Mouse (Mus musculus) layer of hippocampus, postnatal 36 days (tissue): ENCODE measurements around the gene Rora. TPM values are rescaled to one million over a fixed set of nuclear protein-coding genes. Genes with fewer than 3 reads are reported as not detected.
A peak's percentile ranks its signal among the peaks of the same experiment; 100 is the strongest.

Source experiments
- DNase-seq, 2 experiments: peaks; one replicate each; pipeline ENCODE4 v3.0.0; 2022
- total RNA-seq, 2 experiments: library from RNA; stranded (reverse); gene quantifications; 2 replicates each; pipeline ENCODE4 v1.2.3; 2021

Gene Rora
- total RNA-seq, 2 experiments from 2014 or later, result 30.2 to 35.3 TPM

GRCm38 (mm10) chr9:69364117-69364516 lies 710.5 kb downstream of the Rora start:
- DNase-seq, result no peak

GRCm38 (mm10) chr9:69367055-69367454 lies 713.5 kb downstream of the Rora start:
- DNase-seq, result no peak

DNA sequence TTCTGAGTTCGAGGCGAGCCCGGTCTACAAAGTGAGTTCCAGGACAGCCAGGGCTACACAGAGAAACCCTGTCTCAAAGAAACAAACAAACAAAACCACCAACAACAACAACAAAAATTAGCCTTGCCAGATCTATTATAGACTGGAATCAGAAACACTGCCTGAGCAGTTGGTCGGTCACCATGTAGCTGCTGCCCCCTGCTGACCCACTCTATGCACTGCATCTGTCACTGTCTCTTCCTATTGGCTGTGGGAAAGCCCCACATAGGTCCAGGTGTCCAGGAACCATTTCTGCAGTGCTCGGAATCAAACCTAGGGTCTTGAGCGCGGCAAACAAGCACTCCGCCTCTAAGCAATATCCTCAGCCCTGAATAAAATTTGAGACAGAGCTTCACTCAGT lies 714.5 kb downstream of the Rora start:
- DNase-seq, result peak; percentile 46 to 60

DNA sequence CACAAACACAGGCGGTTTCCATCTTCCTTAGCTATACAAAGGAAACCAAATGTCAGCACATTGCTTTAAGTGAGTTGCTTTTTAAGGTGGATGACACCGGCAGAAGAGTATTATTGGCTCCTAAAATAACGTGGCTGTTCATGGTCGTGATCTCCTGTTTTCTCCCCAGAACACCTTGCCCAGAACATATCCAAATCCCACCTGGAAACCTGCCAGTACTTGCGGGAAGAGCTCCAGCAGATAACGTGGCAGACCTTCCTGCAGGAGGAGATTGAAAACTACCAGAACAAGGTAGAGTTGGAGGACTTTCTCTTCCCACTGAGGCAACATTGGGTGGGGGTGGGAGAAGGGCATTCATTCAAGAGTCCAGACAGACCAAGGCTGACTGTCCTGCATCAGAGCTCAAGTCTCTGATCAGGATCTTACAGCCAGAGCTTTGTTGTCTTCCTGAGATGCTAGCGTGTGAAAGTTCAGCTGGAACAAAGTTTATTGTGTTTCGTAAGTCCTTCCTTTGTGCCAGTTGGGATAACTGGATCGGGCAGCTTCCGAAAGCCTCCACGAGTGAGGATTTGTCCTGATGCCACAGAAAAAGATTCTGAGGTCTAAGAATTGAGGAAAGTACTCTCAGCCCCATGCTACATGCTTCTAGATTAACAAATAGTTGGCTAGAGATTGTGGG lies 717.6 kb downstream of the Rora start:
- no peak for DNase-seq

DNA sequence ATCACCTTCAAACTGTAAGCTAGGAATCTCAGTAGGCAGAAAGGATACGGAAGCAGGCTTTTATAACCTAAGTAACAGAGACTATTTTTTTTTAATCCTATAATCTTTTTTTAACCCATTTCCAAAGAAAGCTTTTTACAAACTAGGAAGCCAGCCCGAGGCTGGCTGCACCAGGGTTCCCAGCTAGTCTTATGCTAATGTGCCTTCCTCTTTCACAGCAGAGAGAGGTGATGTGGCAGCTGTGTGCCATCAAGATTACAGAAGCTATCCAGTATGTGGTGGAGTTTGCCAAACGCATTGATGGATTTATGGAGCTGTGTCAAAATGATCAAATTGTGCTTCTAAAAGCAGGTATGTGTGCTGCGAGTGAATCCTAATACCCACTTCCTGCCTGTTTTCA lies 719.3 kb downstream of the Rora start:
- no peak for DNase-seq

DNA sequence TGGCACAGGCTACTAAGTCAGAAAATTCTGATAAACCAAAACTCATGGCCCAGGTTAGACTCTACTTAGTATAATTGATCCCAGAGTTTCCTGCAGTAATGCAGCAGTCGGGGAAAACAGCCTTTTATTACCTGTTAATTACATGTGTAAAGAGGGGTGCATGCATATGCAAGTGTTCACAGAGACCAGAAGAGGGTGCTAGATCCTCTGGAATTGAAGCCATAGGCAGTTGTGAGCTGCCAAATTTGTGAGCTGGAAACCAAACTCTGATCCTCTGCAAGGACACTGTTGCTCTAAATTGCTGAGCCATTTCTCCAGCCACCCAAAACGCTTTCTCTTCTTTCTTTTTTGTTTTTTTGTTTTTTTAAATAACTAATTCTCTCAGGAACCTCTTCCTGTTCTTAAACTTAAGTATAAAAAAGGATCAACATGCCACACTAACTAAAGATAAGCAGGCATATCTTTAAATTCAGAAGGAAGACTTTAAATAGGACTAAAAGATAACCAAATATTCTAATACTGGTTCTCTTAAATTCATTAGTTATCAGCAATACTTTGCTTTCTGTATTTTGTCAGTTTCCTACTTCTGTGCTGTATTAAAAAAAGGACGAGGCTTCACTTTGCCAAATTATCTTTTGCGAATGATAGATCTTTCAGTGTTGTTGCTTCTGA lies 723.5 kb downstream of the Rora start:
- DNase-seq, result no peak

DNA sequence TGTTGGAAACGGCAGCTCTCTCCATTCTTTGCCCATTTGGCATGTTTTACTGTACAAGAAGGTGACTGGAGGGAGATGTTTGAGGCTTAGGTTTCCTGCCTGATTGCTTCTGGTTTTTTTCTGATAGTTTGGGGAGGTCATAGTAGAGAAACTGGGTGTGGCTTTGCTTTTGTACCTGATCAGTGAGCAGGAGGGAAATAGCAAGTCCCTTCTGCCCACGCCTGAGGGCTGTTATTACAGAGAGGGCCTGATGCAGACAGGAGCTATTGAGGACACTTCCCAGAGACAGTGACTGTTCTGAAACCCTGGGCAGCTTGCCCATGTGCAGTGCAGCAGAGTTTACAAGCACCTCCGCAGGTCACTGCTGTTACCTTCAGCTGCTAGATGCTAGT lies 724.1 kb downstream of the Rora start:
- DNase-seq, result no peak

DNA sequence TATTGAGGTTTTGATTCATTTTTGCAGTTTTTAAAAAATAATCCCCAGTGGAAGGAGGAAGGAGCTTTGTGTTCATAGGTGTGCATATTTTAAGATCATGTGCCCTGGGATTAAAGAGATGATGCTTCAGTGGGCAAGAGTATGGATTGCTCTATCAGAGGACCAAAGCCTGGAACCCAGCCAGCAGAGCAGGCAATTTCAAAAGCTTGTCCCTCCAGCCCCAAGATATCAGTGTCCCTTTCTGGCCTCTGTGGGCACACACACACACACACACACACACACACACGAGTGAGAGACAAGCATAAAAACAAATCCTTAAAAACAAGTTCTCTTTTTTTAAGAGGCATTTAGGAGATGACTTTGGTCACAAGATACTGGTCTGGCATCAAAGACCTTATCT lies 727.0 kb downstream of the Rora start:
- DNase-seq, result no peak

DNA sequence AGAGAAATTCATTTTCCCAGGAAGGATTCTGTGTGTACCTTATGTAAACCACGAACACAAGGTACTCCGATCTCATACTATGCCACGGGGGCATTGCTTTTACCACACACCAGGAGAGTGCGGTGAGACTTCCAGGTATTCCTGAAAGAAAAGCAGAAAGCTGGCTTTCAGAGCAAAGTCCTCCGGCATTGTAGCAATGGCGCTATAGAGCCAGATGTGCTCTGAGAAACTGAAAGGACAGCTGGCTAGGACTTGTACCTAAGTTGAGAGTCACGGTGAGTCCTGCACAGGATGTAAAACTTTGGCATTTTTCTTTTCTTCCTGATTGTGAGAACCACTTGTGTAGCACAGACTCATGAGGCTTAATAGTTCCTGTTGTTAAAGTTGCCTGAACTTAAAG lies 728.2 kb downstream of the Rora start:
- DNase-seq, result no peak

DNA sequence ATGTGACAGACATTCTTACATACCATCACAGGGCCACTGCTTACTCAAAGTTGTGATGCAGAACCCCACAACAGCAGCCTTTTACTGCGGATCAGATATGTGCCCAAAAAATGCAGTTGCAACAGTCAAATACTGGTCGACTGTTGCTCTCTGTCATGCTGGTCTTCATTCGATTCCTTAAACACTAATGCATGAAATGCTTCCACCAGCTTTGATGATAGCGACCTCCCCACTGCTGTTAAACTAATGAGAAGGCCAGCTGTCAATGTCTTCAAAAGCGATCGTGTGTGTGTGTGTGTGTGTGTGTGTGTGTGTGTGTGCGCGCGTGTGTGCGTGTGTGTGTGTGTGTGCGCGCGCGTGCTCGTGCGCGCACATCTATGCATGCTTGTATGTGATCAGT lies 730.9 kb downstream of the Rora start:
- no peak for DNase-seq

DNA sequence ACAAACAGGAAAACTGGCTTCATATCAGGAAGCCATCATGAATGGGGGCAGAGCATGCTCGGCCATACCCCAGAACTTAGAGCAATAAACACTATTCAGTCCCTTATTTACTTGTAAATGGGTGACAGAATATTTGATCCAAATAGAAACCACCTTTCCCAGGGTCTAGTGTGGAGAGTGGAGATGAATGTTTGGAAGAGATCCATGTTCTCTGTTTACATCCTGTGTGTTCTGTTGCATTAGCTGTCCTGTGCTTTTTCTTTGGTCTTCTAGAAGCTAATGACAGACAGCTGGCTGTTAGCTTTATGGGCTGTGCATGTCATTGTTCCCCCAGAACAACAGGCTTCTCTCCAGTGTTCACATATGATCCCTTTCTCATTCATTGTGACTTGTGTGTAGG lies 731.3 kb downstream of the Rora start:
- no peak for DNase-seq

DNA sequence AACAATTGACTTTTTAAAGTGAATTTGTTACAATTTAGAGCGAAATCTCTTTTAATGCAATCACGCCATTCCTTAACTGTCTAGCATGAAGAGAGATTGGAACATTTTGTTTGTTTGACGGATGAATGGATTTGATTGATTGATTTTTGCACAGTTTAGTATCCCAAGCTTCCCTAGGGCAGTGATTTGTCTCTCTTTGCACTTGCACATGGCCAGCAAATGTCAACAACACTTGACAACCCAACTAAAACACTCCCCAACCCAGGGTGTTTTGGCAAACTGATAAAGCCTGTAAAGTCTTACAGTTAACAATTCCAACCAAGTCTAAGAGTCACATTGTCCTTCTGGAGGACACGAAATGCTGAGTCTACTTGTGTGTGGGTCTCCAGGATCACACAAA lies 733.7 kb downstream of the Rora start:
- DNase-seq, result no peak

DNA sequence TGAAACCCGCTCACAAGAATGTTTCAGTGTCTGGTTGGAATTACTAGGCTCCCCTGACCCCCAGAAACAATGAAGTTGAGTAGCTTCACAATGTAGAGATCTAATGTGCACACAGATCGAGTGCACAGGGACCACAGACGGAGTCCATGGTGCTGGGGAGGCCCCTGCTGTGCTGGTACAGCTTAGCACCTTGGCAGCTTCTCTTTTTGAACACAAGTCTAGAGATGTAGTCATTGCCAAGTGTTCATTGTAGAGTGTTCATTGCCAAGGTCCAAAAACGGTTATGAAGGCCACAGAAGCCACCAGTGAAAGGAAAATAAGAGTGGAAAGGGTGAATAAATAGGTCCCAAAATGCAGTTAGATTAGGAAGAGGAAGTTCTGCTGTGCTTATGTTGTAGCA lies 737.0 kb downstream of the Rora start:
- DNase-seq, result no peak

GRCm38 (mm10) chr9:69394234-69394633 lies 740.6 kb downstream of the Rora start:
- DNase-seq, result no peak

GRCm38 (mm10) chr9:69397432-69397759 lies 743.8 kb downstream of the Rora start:
- DNase-seq, result no peak

DNA sequence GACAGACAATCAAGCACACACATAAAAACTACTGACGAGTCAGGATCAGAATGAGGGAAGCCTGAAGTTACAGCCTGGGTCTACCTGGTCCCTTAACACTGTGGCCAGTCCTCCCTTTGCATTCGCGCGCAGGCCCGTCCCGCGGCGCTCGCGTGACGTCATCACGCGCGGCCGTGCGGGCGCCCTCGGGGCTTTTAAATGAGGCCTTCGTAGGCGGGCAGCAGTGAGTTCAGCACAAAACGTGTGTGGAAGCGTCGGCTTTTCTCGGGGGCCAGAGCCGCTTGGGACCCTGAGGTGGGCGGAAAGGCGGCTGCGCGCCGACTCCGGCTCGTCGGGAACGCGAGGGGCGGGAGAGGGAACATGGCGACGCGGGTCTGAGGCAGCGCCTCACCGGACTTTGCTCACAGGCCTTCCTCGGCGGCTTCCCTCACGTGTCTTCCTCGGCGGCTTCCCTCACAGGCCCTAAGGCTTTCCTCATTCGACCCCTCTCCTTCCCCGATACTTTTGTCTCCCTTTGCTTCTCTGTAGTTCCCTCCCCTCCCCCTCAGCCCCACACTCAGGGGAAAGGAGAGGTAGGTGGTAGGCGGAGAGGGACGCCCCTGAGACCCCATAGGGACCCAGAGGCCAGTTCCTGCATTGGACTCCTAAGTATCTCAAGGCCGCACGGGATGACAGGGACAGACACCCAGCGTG lies 744.3 kb downstream of the Rora start, which contains the start of gene Ice2:
Gene Ice2, plus strand, starts transcription at position 147 of the 693 bp plus-strand sequence.
- DNase-seq, result peak; percentile 71 to 76

DNA sequence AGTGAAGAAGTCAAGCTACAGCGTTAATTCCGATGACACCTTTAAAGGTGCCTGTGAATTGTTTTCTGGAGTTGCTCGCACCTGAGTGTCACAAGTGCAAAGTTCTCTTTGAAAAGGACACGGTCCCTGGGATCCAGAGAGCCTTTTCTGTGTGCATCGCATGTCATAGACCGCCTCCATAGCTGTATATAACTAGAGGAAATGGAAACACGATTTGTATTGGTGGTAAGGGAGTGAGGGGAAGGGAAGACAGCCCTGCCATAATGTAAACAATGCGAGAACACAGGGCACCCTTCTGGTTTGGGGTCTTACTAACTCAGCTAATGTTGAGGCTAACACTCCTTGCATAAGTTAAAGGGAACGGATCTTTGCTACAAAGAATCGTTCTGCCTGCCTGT lies 744.9 kb downstream of the Rora start:
- DNase-seq, result peak in 1 of 2 experiments; percentile 2

- no peak for DNase-seq
Observed at GRCm38 (mm10) chr9:69404671-69405070, 751.1 kb downstream of the Rora start.

DNA sequence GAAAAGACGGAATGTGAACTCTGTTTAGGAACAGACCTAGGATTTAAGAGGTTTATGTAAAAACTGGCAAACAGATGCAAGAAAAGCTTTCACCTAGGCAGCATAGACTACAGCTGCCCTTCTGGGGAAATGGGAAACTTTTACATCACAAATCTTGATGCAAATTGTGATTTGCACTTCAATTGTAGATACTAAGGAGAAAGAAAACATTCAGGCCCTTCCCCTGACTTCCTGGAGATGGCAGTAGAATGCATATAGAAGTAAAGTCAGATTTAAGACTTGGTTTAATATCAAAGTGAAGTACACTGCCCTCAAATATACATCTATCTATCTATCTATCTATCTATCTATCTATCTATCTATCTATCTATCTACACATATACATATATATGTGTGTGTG lies 765.9 kb downstream of the Rora start:
- DNase-seq, result no peak

GRCm38 (mm10) chr9:69430531-69430930 lies 776.9 kb downstream of the Rora start:
- DNase-seq, result no peak

GRCm38 (mm10) chr9:69431863-69432555 lies 778.4 kb downstream of the Rora start:
- DNase-seq, result no peak

- no peak for DNase-seq
Observed at GRCm38 (mm10) chr9:69435194-69435593, 781.6 kb downstream of the Rora start.

DNA sequence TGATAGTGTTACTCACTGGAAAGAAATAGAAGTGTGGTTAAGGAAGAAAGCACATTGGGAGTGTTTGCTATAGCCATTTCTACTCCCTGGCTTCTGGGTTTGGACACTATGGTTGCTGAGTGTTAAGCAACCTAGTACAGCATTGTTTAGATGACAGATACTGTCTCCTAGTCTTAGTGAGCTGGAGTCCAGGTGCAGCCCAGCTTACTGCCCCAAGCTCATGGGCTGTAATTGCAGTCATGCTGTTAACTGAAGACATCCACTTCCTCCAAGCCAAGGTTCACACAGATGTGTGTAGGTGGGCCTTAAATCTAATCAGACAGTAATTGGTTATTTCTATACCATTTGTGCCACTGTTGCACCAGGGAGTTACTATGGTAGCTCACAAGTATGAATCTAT lies 782.1 kb downstream of the Rora start:
- DNase-seq, result no peak
